In the genomic region with DNA sequence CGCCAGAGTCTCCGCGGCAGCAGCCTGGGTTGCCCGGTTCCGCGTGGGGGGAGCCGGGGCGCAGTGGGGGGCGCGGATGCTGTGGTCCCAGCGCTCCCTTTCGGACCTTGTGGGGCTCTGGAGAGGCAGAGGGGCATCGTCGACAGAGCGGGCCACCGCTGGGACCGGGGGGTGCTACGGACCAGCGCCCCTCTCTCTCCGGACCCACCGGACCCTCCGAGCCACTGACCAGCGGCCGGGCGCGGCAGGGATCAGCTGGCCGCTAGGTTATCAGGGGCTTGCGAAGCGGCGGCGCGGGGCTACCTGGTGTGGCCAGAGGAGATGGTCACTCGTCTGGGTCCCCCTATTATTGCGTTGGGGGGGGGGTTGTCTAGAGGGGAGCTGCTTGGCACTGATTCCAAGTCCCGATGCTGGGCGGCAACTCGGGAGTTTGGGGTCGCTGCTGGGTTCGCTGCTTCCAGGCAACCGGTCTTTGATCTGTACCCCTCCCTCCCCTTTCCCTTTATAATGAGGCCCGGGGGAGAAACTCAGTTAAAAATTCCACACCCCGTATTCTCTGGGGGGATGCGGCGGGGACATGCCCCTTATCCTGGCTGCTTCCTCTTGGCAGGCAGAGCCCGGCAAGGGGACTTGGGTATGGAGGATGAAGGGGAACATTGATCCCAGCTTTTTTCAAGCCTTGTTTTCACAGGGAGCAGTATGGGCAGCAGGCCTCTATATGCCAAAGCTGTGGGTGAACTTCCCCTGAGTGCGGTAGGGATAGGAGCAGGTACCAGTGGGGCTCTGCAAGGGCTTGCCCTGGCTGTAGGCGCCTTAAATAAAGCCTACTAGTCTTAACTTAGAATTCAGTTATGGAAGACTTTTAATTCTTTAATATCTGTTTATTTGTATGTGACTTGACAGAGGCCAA, we compare ENCODE assay signal across 8 mouse cellular contexts. TPM values are rescaled to one million over a fixed set of nuclear protein-coding genes. Genes with fewer than 3 reads are reported as not detected.
DNase-seq lines count a peak whose midpoint lies in the region; ATAC-seq and TF ChIP-seq lines count a peak whose summit lies in the region.

No protein-coding gene starts in this region.

- no peak for TF ChIP-seq CTCF in stomach, postnatal 0 days (IDR thresholded peaks at IDR 0.05; ENCODE audit: low read depth)

- TF ChIP-seq EP300 in stomach, postnatal 0 days (optimal IDR thresholded peaks at IDR 0.05) = no peak

- 3% methylated on average over 35 of the region's 47 CpGs for WGBS in hindbrain, embryonic 11.5 days
- WGBS in liver, embryonic 13.5 days (ENCODE audit: insufficient replicate concordance) = 5% methylated on average over 43 of the region's 47 CpGs
- WGBS in stomach, postnatal 0 days = 4% methylated on average over 47 of the region's 47 CpGs

- H3K9me3 ChIP-seq in hindbrain, embryonic 11.5 days (ENCODE audit: control insufficient read depth, low read length) = no peaks in the 10 kb centered on the region
- H3K9me3 ChIP-seq in liver, embryonic 13.5 days (replicated peaks) = no peaks in the 10 kb centered on the region; the same call in 1 of the 2 replicates
- H3K9me3 ChIP-seq in stomach, postnatal 0 days (ENCODE audit: control insufficient read depth, low read length) = no peaks in the 10 kb centered on the region

- H3K4me1 ChIP-seq in hindbrain, embryonic 11.5 days (replicated peaks; ENCODE audit: control insufficient read depth, insufficient read depth, low read length) = no peaks in the 10 kb centered on the region
- no peaks in the 10 kb centered on the region for H3K4me1 ChIP-seq in liver, embryonic 13.5 days (replicated peaks)
- H3K4me1 ChIP-seq in stomach, postnatal 0 days (replicated peaks; ENCODE audit: control insufficient read depth, insufficient read depth) = no peaks in the 10 kb centered on the region

- peak overlapping the region; percentile 87 for H3K27ac ChIP-seq in hindbrain, embryonic 11.5 days (ENCODE audit: low read depth, low read length)
- H3K27ac ChIP-seq in liver, embryonic 13.5 days = no peak overlapping the region
- H3K27ac ChIP-seq in stomach, postnatal 0 days (replicated peaks) = no peak overlapping the region

- H3K4me3 ChIP-seq in hindbrain, embryonic 11.5 days (ENCODE audit: low read depth, low read length) = peak overlapping the region; percentile 77
- H3K4me3 ChIP-seq in liver, embryonic 13.5 days (replicated peaks) = peak overlapping the region; percentile 43
- peak overlapping the region; percentile 45 for H3K4me3 ChIP-seq in stomach, postnatal 0 days (ENCODE audit: low read depth, low read length)

- no peaks in the 10 kb centered on the region for H3K36me3 ChIP-seq in hindbrain, embryonic 11.5 days (ENCODE audit: control insufficient read depth, insufficient read depth, low read length)
- H3K36me3 ChIP-seq in liver, embryonic 13.5 days = no peaks in the 10 kb centered on the region
- no peaks in the 10 kb centered on the region for H3K36me3 ChIP-seq in stomach, postnatal 0 days (ENCODE audit: control insufficient read depth, insufficient read depth, low read length)

- H3K27me3 ChIP-seq in hindbrain, embryonic 11.5 days (ENCODE audit: control insufficient read depth, insufficient read depth, low read length) = peaks cover 3% of the 10 kb centered on the region; the same call in 1 of the 2 replicates
- H3K27me3 ChIP-seq in liver, embryonic 13.5 days = peaks cover 42% of the 10 kb centered on the region
- H3K27me3 ChIP-seq in stomach, postnatal 0 days (ENCODE audit: control insufficient read depth, insufficient read depth, low read length) = peaks cover 3% of the 10 kb centered on the region; the same call in 1 of the 2 replicates

- H3K4me2 ChIP-seq in hindbrain, embryonic 11.5 days (replicated peaks; ENCODE audit: low read depth, low read length) = peak overlapping the region; percentile 58
- H3K4me2 ChIP-seq in liver, embryonic 13.5 days = peak overlapping the region; percentile 58
- H3K4me2 ChIP-seq in stomach, postnatal 0 days (replicated peaks; ENCODE audit: low read depth) = peak overlapping the region; percentile 82

- H3K9ac ChIP-seq in hindbrain, embryonic 11.5 days (ENCODE audit: low read depth, low read length) = peak overlapping the region; percentile 94
- no peak overlapping the region for H3K9ac ChIP-seq in liver, embryonic 13.5 days
- peak overlapping the region; percentile 31 for H3K9ac ChIP-seq in stomach, postnatal 0 days (ENCODE audit: low read length)

- peak; percentile 49 for ATAC-seq in hindbrain, embryonic 11.5 days (ENCODE audit: low FRiP score)
- no peak for ATAC-seq in liver, embryonic 13.5 days (ENCODE audit: low read depth)
- peak; percentile 24; the same call in 1 of the 2 replicates for ATAC-seq in stomach, postnatal 0 days (ENCODE audit: low FRiP score, low TSS enrichment)

- DNase-seq in layer of hippocampus, adult 8-10 months (ENCODE audit: low spot score in 2 of 2) = peak; percentile 8 to 9
- no peak for DNase-seq in layer of hippocampus, adult 9-11 months
- DNase-seq in embryo, embryonic 10 days (ENCODE audit: low spot score) = peak; percentile 28
- no peak for DNase-seq in hindbrain, embryonic 11.5 days (ENCODE audit: low spot score)
- DNase-seq in liver, embryonic 13.5 days = no peak
- DNase-seq in stomach, postnatal 0 days (ENCODE audit: low spot score) = no peak
- DNase-seq in thymus, postnatal 25 days = no peak
- no peak for DNase-seq in MN1 (ENCODE audit: low spot score)

RNA-seq across cellular contexts. Expression of a gene that starts 1.0 kb away (rescaled TPM):
- 100 to 1,000 TPM; 231 to 246 (median 238) TPM for total RNA-seq in layer of hippocampus, adult 8-10 months (2022)
- 67.0 and 76.6 TPM in 2 replicates for polyA plus RNA-seq in hindbrain, embryonic 11.5 days (2014; fragmentation: Nextera tagmentation; extraction: Ambion mirVana)
- 0.15 and 0.27 TPM in 2 replicates for polyA plus RNA-seq in liver, embryonic 13.5 days (2015; fragmentation: Nextera tagmentation; extraction: Ambion mirVana)
- polyA plus RNA-seq in stomach, postnatal 0 days (2015; fragmentation: Nextera tagmentation; extraction: Ambion mirVana) = 2.6 and 3.4 TPM in 2 replicates

Comparison
In these comparisons a context has a peak if more than half of its experiments do, and no peak if none do; other contexts are left out.
1. DNase-seq: peak in layer of hippocampus, adult 8-10 months (2 of 2) and embryo, embryonic 10 days (single experiment); none in layer of hippocampus, adult 9-11 months (single experiment), hindbrain, embryonic 11.5 days (single experiment), liver, embryonic 13.5 days (single experiment), stomach, postnatal 0 days (single experiment), thymus, postnatal 25 days (single experiment) and MN1 (single experiment).
2. RNA of a gene that starts 1.0 kb away (polyA plus RNA-seq): 67.0 to 76.6 TPM in hindbrain, embryonic 11.5 days; 2.6 to 3.4 TPM in stomach, postnatal 0 days and 0.15 to 0.27 TPM in liver, embryonic 13.5 days; every median in the first group is over 10 times any median in the second.
3. Peak in every context shown above with its lines, with median percentiles within 50 percentile points of each other: H3K4me2 ChIP-seq and H3K4me3 ChIP-seq.